Mouse (Mus musculus) MEL (cell line): ENCODE results near the gene Agpat4.

Experiments used
- CHD2 ChIP-seq: IDR thresholded peaks from 2 replicates; pipeline ENCODE4 v1.6.1; 2011; ENCODE audit warnings: low read length, improper control_type of control experiment
- CTCF ChIP-seq, 3 experiments: IDR thresholded peaks in 2 of 3; conservative IDR thresholded peaks in 1 of 3; 2 replicates each; pipeline ENCODE4 v1.5.1; 2011 to 2012; ENCODE audit warnings: low read length in 3 of 3, low read depth in 2 of 3, mild to moderate bottlenecking in 2 of 3, improper control_type of control experiment in 1 of 3, inconsistent platforms in 1 of 3, mixed read lengths in 1 of 3, moderate library complexity in 1 of 3; ENCODE audit not compliant: control insufficient read depth in 1 of 3, insufficient read depth in 1 of 3, poor library complexity in 1 of 3, severe bottlenecking in 1 of 3
- E2F4 ChIP-seq: IDR thresholded peaks from 2 replicates; pipeline ENCODE4 v1.6.1; 2011; ENCODE audit warnings: low read depth, low read length, improper control_type of control experiment, borderline replicate concordance
- ELF1 ChIP-seq: IDR thresholded peaks from 2 replicates; pipeline ENCODE4 v1.6.1; 2014; ENCODE audit warnings: low read depth, mild to moderate bottlenecking, inconsistent platforms, low read length, improper control_type of control experiment, moderate library complexity
- MEF2A ChIP-seq: IDR thresholded peaks from 2 replicates; pipeline ENCODE4 v1.6.1; 2014; ENCODE audit warnings: low read depth, mild to moderate bottlenecking, inconsistent platforms, low read length, improper control_type of control experiment; ENCODE audit not compliant: poor library complexity, insufficient replicate concordance, severe bottlenecking; ENCODE audit errors: extremely low read depth
- NRF1 ChIP-seq: IDR thresholded peaks from 2 replicates; pipeline ENCODE4 v1.6.1; 2014; ENCODE audit warnings: low read depth, mild to moderate bottlenecking, inconsistent platforms, low read length, improper control_type of control experiment, moderate library complexity; ENCODE audit not compliant: poor library complexity, insufficient read depth, severe bottlenecking
- POLR2A ChIP-seq, 2 experiments: IDR thresholded peaks; 2 replicates each; pipeline ENCODE4 v1.6.1; 2011 to 2012; ENCODE audit warnings: low read length in 2 of 2, mild to moderate bottlenecking in 2 of 2, control low read depth in 1 of 2, improper control_type of control experiment in 1 of 2, low read depth in 1 of 2, moderate library complexity in 1 of 2; ENCODE audit not compliant: control insufficient read depth in 1 of 2, insufficient read depth in 1 of 2, poor library complexity in 1 of 2
- POLR2AphosphoS5 ChIP-seq: IDR thresholded peaks from 2 replicates; pipeline ENCODE4 v1.6.1; 2012; ENCODE audit warnings: low read depth, borderline replicate concordance, mild to moderate bottlenecking, inconsistent platforms, low read length, moderate library complexity, mixed read lengths
- SMC3 ChIP-seq: IDR thresholded peaks from 2 replicates; pipeline ENCODE4 v1.6.1; 2011; ENCODE audit warnings: low read depth, low read length, improper control_type of control experiment
- TCF12 ChIP-seq: IDR thresholded peaks from 2 replicates; pipeline ENCODE4 v1.6.1; 2014; ENCODE audit warnings: low read depth, mild to moderate bottlenecking, inconsistent platforms, low read length, improper control_type of control experiment, moderate library complexity
- USF2 ChIP-seq, 2 experiments: IDR thresholded peaks; 2 replicates each; pipeline ENCODE4 v1.6.1; 2011 to 2012; ENCODE audit warnings: improper control_type of control experiment in 2 of 2, low read length in 2 of 2, borderline replicate concordance in 1 of 2, inconsistent platforms in 1 of 2, low read depth in 1 of 2, mild to moderate bottlenecking in 1 of 2; ENCODE audit not compliant: insufficient read depth in 1 of 2
- ZC3H11A ChIP-seq: IDR thresholded peaks from 2 replicates; pipeline ENCODE4 v1.6.1; 2012; ENCODE audit warnings: low read depth, mild to moderate bottlenecking, inconsistent platforms, low read length, improper control_type of control experiment
- ZMIZ1 ChIP-seq: IDR thresholded peaks from 2 replicates; pipeline ENCODE4 v1.6.1; 2012; ENCODE audit warnings: low read depth, mild to moderate bottlenecking, inconsistent platforms, low read length, improper control_type of control experiment, moderate library complexity

DNA sequence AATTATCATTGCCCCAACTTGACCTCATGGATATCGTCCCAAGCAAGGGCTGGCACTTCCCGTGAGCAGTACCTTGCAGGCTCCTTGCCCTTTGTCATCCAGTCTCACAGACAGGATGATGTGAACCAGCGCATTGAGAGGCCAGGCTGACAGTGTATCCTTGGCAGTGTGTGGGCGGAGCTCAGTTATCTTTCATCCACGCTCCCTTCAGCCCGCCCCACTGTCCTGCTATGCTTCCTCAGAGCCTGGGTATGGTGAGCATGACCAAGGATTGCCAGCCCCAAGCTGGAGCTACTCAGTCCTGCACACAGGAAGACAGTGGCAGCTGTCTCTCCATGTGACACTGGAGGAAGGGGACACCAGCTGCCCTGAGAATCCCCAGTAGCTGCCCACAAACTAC, 97.7 kb downstream of the Agpat4 start:
- no peak for TF ChIP-seq E2F4
- no peak for TF ChIP-seq CTCF (IDR thresholded peaks at IDR 0.05 in 2 of 3, conservative IDR thresholded peaks at IDR 0.05 in 1 of 3; ENCODE audit: control insufficient read depth in 1 of 3, insufficient read depth in 1 of 3, low read depth in 2 of 3, low read length in 3 of 3, poor library complexity in 1 of 3, severe bottlenecking in 1 of 3)
- no peak for TF ChIP-seq SMC3
- no peak for TF ChIP-seq TCF12
- no peak for TF ChIP-seq POLR2A (IDR thresholded peaks at IDR 0.05; ENCODE audit: control insufficient read depth in 1 of 2, insufficient read depth in 1 of 2, low read depth in 1 of 2, low read length in 2 of 2, poor library complexity in 1 of 2)
- no peak for TF ChIP-seq ZMIZ1
- TF ChIP-seq POLR2AphosphoS5, result no peak
- no peak for TF ChIP-seq ZC3H11A
- no peak for TF ChIP-seq NRF1
- TF ChIP-seq USF2 (IDR thresholded peaks at IDR 0.05; ENCODE audit: borderline replicate concordance in 1 of 2, insufficient read depth in 1 of 2, low read depth in 1 of 2, low read length in 2 of 2), result no peak
- TF ChIP-seq MEF2A, result no peak
- TF ChIP-seq CHD2, result no peak
- no peak for TF ChIP-seq ELF1
